Mouse (Mus musculus): ENCODE results near the gene Clec4e.
"Not testable (repeated sequence)": the region's sequence is repeated elsewhere in the genome, so short reads cannot be mapped to it uniquely, and the experiment has no call there.

Gene Clec4e

GRCm38 (mm10) chr6:123289753-123290152 lies at the start of gene Clec4e:
Gene Clec4e (minus strand): TSS chr6:123289870.
- no peak for DNase-seq (ENCODE audit: low read depth, low spot score)

GRCm38 (mm10) chr6:123332503-123332902 lies 42.8 kb upstream of the Clec4e start:
- DNase-seq (ENCODE audit: low read depth, low spot score) = peak; percentile 62

- DNase-seq (ENCODE audit: low read depth, low spot score) = no peak
Observed at GRCm38 (mm10) chr6:123308033-123308432, 18.4 kb upstream of the Clec4e start, which contains the start of gene Vmn2r19. Gene Vmn2r19 (plus strand): TSS chr6:123308333.

- not testable (repeated sequence) for DNase-seq (ENCODE audit: low read depth, low spot score)
Observed at GRCm38 (mm10) chr6:123306315-123306714, 16.6 kb upstream of the Clec4e start.

- DNase-seq (ENCODE audit: low read depth, low spot score) = no peak
Observed at GRCm38 (mm10) chr6:123296687-123297086, 7.0 kb upstream of the Clec4e start.

GRCm38 (mm10) chr6:123293509-123293908 lies 3.8 kb upstream of the Clec4e start:
- DNase-seq (ENCODE audit: low read depth, low spot score) = not testable (repeated sequence)

- no peak for DNase-seq (ENCODE audit: low read depth, low spot score)
Observed at GRCm38 (mm10) chr6:123292751-123293400, 3.2 kb upstream of the Clec4e start.

GRCm38 (mm10) chr6:123288931-123289330 lies 739 bp downstream of the Clec4e start:
- DNase-seq (ENCODE audit: low read depth, low spot score) = no peak

- no peak for DNase-seq (ENCODE audit: low read depth, low spot score)
Observed at GRCm38 (mm10) chr6:123286311-123286710, 3.4 kb downstream of the Clec4e start.

GRCm38 (mm10) chr6:123279443-123279842 lies 10.2 kb downstream of the Clec4e start:
- DNase-seq (ENCODE audit: low read depth, low spot score) = no peak

GRCm38 (mm10) chr6:123266945-123267344 lies 22.7 kb downstream of the Clec4e start:
- DNase-seq (ENCODE audit: low read depth, low spot score) = no peak

GRCm38 (mm10) chr6:123265809-123266208 lies 23.9 kb downstream of the Clec4e start:
- no peak for DNase-seq (ENCODE audit: low read depth, low spot score)

GRCm38 (mm10) chr6:123264194-123264593 lies 25.5 kb downstream of the Clec4e start:
- no peak for DNase-seq (ENCODE audit: low read depth, low spot score)

- DNase-seq (ENCODE audit: low read depth, low spot score) = no peak
Observed at GRCm38 (mm10) chr6:123261555-123262161, 28.0 kb downstream of the Clec4e start, which contains the start of gene Clec4d. Gene Clec4d (plus strand): TSS chr6:123262111.

GRCm38 (mm10) chr6:123260868-123261267 lies 28.8 kb downstream of the Clec4e start:
- DNase-seq (ENCODE audit: low read depth, low spot score) = no peak

- DNase-seq (ENCODE audit: low read depth, low spot score) = no peak
Observed at GRCm38 (mm10) chr6:123259889-123260603, 29.6 kb downstream of the Clec4e start.

- DNase-seq (ENCODE audit: low read depth, low spot score) = no peak
Observed at GRCm38 (mm10) chr6:123258946-123259345, 30.7 kb downstream of the Clec4e start.

GRCm38 (mm10) chr6:123252735-123253134 lies 36.9 kb downstream of the Clec4e start:
- DNase-seq (ENCODE audit: low read depth, low spot score) = no peak

GRCm38 (mm10) chr6:123248862-123249261 lies 40.8 kb downstream of the Clec4e start:
- DNase-seq (ENCODE audit: low read depth, low spot score) = peak; percentile 16

GRCm38 (mm10) chr6:123244201-123244600 lies 45.5 kb downstream of the Clec4e start:
- no peak for DNase-seq (ENCODE audit: low read depth, low spot score)

- no peak for DNase-seq (ENCODE audit: low read depth, low spot score)
Observed at GRCm38 (mm10) chr6:123237582-123237981, 52.1 kb downstream of the Clec4e start.

Measured in ZHBTc4 (cell line).